Mouse (Mus musculus) embryonic facial prominence, embryonic 14.5 days (tissue): ENCODE data around the gene 1700008O03Rik. TPM values are rescaled to one million over a fixed set of nuclear protein-coding genes. Genes with fewer than 3 reads are reported as not detected.

Experiments
- ATAC-seq: fragments of 200-750 bp; cut with Nextera tagmentation; 2 replicates; pipeline ENCODE4 v1.8.0; 2017; ENCODE audit warnings: low read depth, moderate number of reproducible peaks, moderate TSS enrichment
- DNase-seq: peaks from one replicate; pipeline ENCODE4 v3.0.0-alpha.2; 2015; ENCODE audit warnings: low spot score
- H3K27ac ChIP-seq: fragments of 300-500 bp; sonication (generic); replicated peaks from 2 replicates; pipeline ENCODE4 v1.5.1; 2014; ENCODE audit warnings: low read depth, mild to moderate bottlenecking, low read length, moderate library complexity
- H3K27me3 ChIP-seq: fragments of 300-500 bp; sonication (generic); replicated peaks from 2 replicates; pipeline ENCODE4 v1.6.1; 2014; ENCODE audit warnings: low read length; ENCODE audit not compliant: control insufficient read depth, insufficient read depth
- H3K36me3 ChIP-seq: fragments of 300-500 bp; sonication (generic); 2 replicates; pipeline ENCODE4 v1.6.1; 2014; ENCODE audit warnings: low read length, mixed read lengths; ENCODE audit not compliant: control insufficient read depth, insufficient read depth
- H3K4me1 ChIP-seq: fragments of 300-500 bp; sonication (generic); 2 replicates; pipeline ENCODE4 v1.6.1; 2014; ENCODE audit warnings: antibody characterized with exemption, low read length; ENCODE audit not compliant: control insufficient read depth, insufficient read depth
- H3K4me2 ChIP-seq: fragments of 300-500 bp; sonication (generic); 2 replicates; pipeline ENCODE4 v1.6.1; 2014; ENCODE audit warnings: low read depth, mild to moderate bottlenecking, low read length, moderate library complexity, mixed read lengths
- H3K4me3 ChIP-seq: fragments of 300-500 bp; sonication (generic); 2 replicates; pipeline ENCODE4 v1.5.1; 2014; ENCODE audit warnings: low read depth, mild to moderate bottlenecking, low read length
- H3K9ac ChIP-seq: fragments of 300-500 bp; sonication (generic); 2 replicates; pipeline ENCODE4 v1.6.1; 2014; ENCODE audit warnings: low read depth, mild to moderate bottlenecking, low read length, moderate library complexity, mixed read lengths
- H3K9me3 ChIP-seq: fragments of 300-500 bp; sonication (generic); 2 replicates; pipeline ENCODE4 v1.6.1; 2016; ENCODE audit warnings: low read length; ENCODE audit not compliant: control insufficient read depth
- WGBS: fragments of 180-500 bp; shearing (Covaris S2); extraction: QIAGEN DNeasy Blood & Tissue Kit; methylation state at CpG from one replicate; pipeline ENCODE4 v1.1.7; 2014; 5-methylcytosine and 5-hydroxymethylcytosine counted together
- polyA plus RNA-seq: library from polyadenylated mRNA; unstranded; fragments of >200 nt; fragmentation: Nextera tagmentation; extraction: Ambion mirVana; gene quantifications from 2 replicates; pipeline ENCODE4 v1.2.1, GENCODE M21; 2014

The 1700008O03Rik gene
- polyA plus RNA-seq, 1 experiment from 2014 or later = 0.33 TPM

- Histone ChIP-seq H3K9ac (no peak overlapping the region), H3K9me3 (no peaks in the 10 kb centered on the region), H3K4me2 (no peak overlapping the region), H3K36me3 (no peaks in the 10 kb centered on the region), H3K27me3 (peaks cover 21% of the 10 kb centered on the region), H3K27ac (no peak overlapping the region), H3K4me3 (no peak overlapping the region), H3K4me1 (no peaks in the 10 kb centered on the region)
- WGBS = 77% methylated on average over 12 of the region's 12 CpGs
- ATAC-seq (no peak), DNase-seq (no peak)
These were observed 41.0 kb downstream of the 1700008O03Rik start for GRCm38 (mm10) chr7:44344622-44345021.

DNA sequence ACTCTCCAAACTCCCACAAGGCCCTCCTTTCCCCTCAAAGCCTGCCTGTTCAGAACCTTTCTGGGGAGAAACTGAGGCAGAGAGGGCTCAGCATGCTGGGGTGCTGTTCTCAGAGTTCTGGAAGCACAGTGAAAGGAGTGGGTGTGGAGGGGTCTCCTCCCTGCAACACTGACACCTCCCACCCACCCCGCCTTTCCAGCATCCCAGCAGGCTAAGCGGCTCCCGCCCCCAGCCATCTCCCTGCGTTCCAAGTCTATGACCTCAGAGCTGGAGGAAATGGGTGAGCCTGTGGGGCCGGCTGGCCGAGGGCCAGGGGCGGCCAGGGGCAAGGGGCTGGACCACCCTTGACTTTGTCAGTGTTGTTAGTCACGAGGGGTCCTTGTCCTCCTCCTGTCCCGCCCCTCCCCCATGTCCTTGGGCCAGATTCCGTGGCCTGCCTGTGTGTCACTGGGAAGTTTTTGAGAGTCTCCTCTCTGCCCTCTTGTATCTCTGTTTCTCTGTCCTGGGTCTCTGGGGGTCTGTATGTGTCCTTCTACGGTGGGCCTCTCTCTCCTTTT is 42.1 kb downstream of the 1700008O03Rik start:
- Histone ChIP-seq H3K4me1 (no peaks in the 10 kb centered on the region), H3K9me3 (no peaks in the 10 kb centered on the region), H3K36me3 (no peaks in the 10 kb centered on the region), H3K27me3 (peaks cover 24% of the 10 kb centered on the region), H3K4me3 (no peak overlapping the region), H3K9ac (no peak overlapping the region), H3K4me2 (no peak overlapping the region), H3K27ac (no peak overlapping the region)
- WGBS = 25% methylated on average over 11 of the region's 11 CpGs
- ATAC-seq = peak; percentile 28; the same call in 1 of the 2 replicates
- no peak for DNase-seq

DNA sequence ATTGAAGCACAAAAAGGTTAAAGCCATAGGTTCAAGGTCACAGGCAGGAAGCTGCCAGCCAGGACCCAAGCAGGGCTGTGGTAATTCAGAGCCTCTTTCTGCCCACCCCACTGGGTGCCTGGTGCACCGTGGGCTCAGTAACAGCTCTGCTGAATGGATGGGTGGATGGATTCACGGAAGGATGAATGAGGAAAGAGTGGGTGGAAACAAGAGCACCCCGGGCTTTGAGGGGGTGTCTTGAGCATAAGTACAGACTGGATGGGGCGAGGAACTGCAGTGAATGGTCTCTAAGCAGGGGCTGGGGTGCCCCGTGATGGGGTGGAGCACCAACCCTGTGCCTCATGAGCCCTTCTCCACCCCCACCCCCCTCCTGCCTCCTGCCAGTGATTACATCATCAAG is 43.9 kb downstream of the 1700008O03Rik start:
- H3K4me1 ChIP-seq = no peaks in the 10 kb centered on the region
- DNase-seq (no peak), ATAC-seq (no peak)
- H3K27ac ChIP-seq = no peak overlapping the region
- no peak overlapping the region for H3K9ac ChIP-seq
- no peak overlapping the region for H3K4me3 ChIP-seq
- H3K9me3 ChIP-seq = no peaks in the 10 kb centered on the region
- 68% methylated on average over 5 of the region's 5 CpGs for WGBS
- no peak overlapping the region for H3K4me2 ChIP-seq
- H3K36me3 ChIP-seq = no peaks in the 10 kb centered on the region
- peaks cover 42% of the 10 kb centered on the region for H3K27me3 ChIP-seq

DNA sequence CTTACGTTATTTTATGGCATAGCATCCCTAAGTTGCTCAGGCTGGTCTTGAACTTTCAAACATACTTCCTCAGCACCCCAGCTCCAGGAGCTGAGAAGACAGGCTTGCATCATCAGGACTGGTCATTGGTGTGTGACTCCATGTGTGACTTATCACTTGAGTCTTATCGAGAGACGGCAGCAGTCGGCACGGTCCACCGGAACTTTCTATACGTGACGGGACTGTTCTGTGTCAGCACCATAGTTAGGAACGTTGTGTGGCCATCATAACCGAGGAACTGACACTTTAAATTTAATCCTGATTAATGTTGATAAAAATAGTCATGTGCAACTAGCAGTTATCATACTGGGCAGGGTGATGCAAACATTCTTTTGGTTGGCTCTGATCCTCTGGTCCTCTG is 44.5 kb downstream of the 1700008O03Rik start:
- no peak overlapping the region for H3K27ac ChIP-seq
- 85% methylated on average over 10 of the region's 10 CpGs for WGBS
- no peak overlapping the region for H3K4me2 ChIP-seq
- no peaks in the 10 kb centered on the region for H3K36me3 ChIP-seq
- no peak overlapping the region for H3K4me3 ChIP-seq
- DNase-seq (no peak), ATAC-seq (no peak)
- no peak overlapping the region for H3K9ac ChIP-seq
- H3K4me1 ChIP-seq = 0 out of 2 replicates have a peak, but pooled peaks cover 2% of the 10 kb centered on the region
- H3K9me3 ChIP-seq = no peaks in the 10 kb centered on the region
- peaks cover 48% of the 10 kb centered on the region for H3K27me3 ChIP-seq

DNA sequence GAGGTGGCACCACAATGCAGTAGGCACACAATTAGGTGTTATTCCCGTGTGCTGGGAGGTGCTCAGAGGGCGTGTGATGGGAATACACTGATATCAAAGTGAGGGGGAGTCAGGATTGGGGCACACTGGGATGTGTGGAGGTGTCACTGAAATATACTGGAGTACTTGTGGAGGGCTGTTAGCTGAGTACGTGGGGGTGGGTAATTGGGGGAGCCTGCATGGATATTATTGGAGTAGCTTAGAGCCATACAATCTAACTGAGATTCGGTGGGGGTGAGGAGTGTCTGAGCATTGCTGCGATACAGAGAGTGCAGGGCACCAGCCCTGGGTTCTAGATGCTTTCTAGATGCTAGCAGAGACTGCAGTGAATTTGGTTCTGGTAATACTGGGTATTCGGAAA is 45.4 kb downstream of the 1700008O03Rik start:
- no peak overlapping the region for H3K9ac ChIP-seq
- no peak for DNase-seq
- peaks cover 57% of the 10 kb centered on the region for H3K27me3 ChIP-seq
- no peaks in the 10 kb centered on the region for H3K9me3 ChIP-seq
- ATAC-seq = no peak
- H3K4me3 ChIP-seq = no peak overlapping the region
- peaks cover 6% of the 10 kb centered on the region; the same call in 1 of the 2 replicates for H3K4me1 ChIP-seq
- no peak overlapping the region for H3K27ac ChIP-seq
- H3K4me2 ChIP-seq = no peak overlapping the region
- WGBS = 60% methylated on average over 6 of the region's 6 CpGs
- H3K36me3 ChIP-seq = no peaks in the 10 kb centered on the region

DNA sequence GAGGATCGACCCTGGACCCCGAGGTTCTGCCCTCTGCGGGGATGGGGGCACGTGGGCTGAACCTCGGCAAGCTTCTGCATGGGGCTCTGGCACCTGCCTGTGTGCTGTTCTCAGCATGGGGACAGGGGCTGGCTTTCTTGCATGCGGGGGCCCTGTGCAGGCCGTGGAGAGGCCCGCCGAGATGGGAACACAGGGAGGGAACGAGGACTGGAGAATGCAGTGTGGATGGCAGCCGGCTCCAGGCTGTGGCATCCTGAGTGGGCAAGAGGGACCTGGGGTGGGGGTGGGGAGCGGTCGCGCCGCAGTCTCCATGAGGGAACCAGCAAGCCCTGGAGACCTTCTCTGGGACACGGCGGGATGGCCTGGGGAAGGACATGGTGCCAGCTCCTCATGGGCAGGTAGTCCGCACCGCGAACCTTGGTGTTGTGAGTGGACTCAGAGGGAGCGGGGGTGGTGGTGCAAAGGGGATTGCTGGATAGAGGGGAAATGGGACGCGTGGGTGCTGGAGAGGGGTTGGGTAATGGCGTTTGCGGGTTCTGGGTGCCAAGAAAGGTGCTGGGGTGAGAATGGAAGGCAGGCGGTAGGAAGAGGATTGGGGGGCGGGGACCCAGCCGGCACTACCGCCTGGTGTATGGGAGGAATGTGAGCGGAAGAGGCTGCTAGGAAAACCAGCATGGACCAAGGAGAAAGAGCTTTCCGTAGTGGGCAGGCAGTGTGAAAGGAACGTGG is 48.3 kb downstream of the 1700008O03Rik start:
- H3K4me1 ChIP-seq = peaks cover 6% of the 10 kb centered on the region; the same call in 1 of the 2 replicates
- 3% methylated on average over 32 of the region's 32 CpGs for WGBS
- ATAC-seq (no peak), DNase-seq (no peak)
- no peak overlapping the region for H3K27ac ChIP-seq
- H3K4me2 ChIP-seq = peak overlapping the region; percentile 73; the same call in 1 of the 2 replicates
- no peaks in the 10 kb centered on the region for H3K36me3 ChIP-seq
- H3K4me3 ChIP-seq = no peak overlapping the region
- H3K27me3 ChIP-seq = peaks cover 74% of the 10 kb centered on the region
- H3K9ac ChIP-seq = no peak overlapping the region
- H3K9me3 ChIP-seq = no peaks in the 10 kb centered on the region

DNA sequence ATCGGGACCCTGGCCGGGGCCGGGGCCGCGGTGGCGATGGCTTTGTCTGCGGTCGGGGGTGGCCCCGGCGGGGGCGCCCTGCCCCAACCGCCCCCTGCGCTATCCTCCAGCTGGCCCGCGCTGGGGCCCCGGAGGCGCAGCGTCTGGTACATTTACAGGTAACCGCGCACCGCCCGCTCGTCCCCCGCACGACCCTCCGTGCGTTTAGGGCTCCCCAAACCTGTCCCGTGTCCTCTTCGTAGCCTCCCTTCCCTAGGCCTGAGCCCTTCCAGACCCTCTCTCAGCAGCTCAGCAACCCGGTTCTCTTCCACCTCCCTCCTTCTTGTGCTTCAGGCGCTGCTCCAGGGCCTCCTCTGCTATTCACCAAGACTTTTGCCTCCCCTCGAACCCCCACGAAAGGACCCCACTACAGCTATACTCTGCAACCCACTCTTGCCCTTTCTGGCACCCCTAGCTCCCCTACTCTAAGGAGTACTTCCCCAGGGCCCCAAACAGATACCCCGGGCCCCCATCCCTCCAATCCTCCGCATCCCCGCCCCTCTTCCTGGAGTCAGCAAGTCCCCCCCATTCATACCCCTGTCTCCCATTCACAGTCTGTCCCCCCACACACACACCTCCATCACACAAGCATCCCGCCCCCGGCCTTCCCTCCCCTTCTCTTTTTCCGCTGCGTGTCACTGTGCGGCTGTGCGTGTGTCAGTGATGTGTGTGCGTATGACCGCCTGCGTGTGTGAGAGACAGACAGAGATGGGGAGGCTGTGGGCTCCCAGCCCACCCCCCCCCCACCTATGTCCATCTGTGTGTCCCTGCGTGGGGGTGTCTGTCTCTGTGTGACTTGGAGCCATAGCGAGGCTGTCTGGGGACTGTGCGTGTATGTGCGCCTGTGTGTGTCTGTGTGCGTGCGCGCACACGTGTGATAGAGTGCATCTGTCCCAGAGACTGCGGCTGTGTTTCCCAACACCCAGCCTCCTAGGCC is 49.3 kb downstream of the 1700008O03Rik start:
- 5% methylated on average over 31 of the region's 54 CpGs for WGBS
- Histone ChIP-seq H3K9ac (peak overlapping the region; percentile 30; the same call in 1 of the 2 replicates), H3K4me3 (peak overlapping the region; percentile 42), H3K4me1 (peaks cover 6% of the 10 kb centered on the region; the same call in 1 of the 2 replicates), H3K4me2 (peak overlapping the region; percentile 73), H3K36me3 (no peaks in the 10 kb centered on the region), H3K27me3 (peaks cover 74% of the 10 kb centered on the region), H3K9me3 (no peaks in the 10 kb centered on the region), H3K27ac (no peak overlapping the region)
- DNase-seq (no peak), ATAC-seq (peak; percentile 31; the same call in 1 of the 2 replicates)
